Mouse (Mus musculus): ENCODE data around the gene Supt3. TPM values are rescaled to one million over a fixed set of nuclear protein-coding genes. Genes with fewer than 3 reads are reported as not detected.
A peak's percentile ranks its signal among the peaks of the same experiment; 100 is the strongest.

The Supt3 gene
- 19.0 and 24.0 TPM in 2 replicates for total RNA-seq (2017)

DNA sequence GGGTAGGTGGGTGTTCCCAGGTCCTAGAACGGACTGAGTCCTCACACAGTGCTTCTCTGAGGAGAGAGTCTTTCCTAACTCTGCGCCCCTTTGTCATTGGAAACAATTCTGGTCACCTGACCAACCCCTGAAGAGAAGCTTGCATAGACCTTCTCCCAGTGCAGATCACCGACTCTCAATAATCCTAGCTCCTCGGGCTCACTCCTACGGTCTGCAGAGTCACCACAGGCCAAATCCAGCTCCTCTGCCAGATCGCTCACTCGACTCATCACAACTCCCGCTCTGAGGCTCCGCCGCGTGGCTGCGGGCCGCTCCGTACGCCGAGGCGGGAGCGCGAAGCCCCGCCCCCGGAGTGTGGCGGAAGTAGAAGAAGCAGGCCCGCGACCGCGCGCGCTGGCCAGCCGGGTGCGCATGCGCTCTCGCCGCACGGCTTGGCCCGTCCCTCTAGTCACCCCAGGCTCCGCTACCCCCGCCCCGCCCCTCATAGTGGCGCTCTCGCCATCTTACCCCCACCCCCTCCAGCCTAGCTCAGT, at the start of gene Supt3:
Gene Supt3 (plus strand): TSS at position 415 of the 533 bp plus-strand sequence.
- ATAC-seq (replicated peaks in 1 of 2; ENCODE audit: insufficient read depth in 1 of 2, low FRiP score in 2 of 2, low TSS enrichment in 1 of 2, low read depth in 1 of 2, poor library complexity in 2 of 2, severe bottlenecking in 2 of 2): peak; percentile 69 to 90

DNA sequence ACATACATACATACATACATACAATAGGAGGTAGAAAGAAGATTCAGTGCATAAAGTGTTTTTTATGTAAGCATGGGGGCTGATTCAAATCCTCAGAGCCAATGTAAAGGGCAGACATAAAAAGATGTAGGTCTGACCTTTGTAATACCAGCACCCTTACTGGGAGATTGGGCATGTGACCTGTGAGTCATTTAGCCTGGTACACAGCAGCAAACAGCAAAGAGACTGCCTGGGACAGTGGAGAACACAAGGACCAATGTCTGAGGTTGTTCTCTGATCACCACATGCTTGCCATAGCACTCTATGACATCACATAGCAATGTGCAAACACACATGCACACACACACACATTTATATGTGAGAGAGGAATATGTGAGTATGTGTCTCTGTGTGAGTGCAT, 49.3 kb upstream of the Supt3 start:
- no peak for ATAC-seq (replicated peaks in 1 of 2; ENCODE audit: insufficient read depth in 1 of 2, low FRiP score in 2 of 2, low TSS enrichment in 1 of 2, low read depth in 1 of 2, poor library complexity in 2 of 2, severe bottlenecking in 2 of 2)

DNA sequence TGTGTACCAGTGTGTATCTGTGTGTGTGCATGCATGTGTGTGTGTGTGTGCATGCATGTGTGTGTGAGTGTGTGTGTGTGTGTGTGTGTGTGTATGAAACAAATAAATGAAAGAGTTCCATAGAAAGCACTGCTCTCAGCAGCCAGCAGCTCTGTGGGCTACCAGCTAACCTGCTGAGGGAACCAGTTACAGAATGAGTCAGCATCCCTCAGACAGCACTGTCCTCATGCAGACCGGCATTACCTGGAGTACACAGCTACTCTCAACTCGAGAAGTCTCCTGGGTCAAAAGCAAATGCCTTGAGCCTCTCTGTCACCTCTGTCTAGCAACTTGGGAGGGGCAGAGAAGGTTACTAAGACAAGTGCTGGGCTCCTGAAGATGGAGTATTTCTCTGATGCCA, 48.5 kb upstream of the Supt3 start:
- ATAC-seq (replicated peaks in 1 of 2; ENCODE audit: insufficient read depth in 1 of 2, low FRiP score in 2 of 2, low TSS enrichment in 1 of 2, low read depth in 1 of 2, poor library complexity in 2 of 2, severe bottlenecking in 2 of 2): no peak; a peak in 2 of 4 replicates

DNA sequence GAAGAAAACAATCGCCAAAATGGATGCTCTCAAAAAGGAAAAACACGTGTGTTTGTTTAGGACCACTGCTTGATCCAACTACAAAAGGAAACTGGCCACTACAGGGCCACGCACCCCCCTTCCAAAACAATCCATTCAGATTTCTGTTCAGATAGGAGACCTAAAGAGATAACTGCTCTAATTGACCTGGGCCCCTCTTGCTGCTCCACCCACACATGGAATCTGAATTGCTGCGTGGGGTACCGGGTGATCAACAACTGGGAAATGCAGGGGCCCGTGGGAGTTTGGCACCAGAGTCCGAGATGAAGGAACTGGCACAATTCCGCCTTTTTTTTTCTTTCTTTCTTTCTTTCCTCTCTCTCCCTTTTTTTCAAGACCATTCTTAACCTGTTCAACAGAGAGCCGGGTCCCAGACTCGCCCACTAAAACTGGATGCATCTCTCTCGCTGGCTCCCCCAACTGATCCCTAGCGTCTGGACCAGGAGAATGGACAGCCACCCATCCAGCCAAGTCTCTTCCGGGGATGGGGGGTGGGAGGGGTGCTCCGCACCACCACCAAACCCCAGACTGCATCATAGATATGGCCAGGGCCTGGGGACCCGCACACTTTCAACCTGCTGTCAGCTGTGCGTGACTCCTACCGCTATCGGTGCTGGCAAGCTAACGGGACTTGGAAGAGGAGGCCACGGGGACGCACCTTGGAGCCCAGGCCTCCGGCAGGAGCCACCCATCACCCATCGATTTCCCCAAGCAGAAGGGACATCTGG, 43.2 kb upstream of the Supt3 start:
- ATAC-seq (replicated peaks in 1 of 2; ENCODE audit: insufficient read depth in 1 of 2, low FRiP score in 2 of 2, low TSS enrichment in 1 of 2, low read depth in 1 of 2, poor library complexity in 2 of 2, severe bottlenecking in 2 of 2): no peak

DNA sequence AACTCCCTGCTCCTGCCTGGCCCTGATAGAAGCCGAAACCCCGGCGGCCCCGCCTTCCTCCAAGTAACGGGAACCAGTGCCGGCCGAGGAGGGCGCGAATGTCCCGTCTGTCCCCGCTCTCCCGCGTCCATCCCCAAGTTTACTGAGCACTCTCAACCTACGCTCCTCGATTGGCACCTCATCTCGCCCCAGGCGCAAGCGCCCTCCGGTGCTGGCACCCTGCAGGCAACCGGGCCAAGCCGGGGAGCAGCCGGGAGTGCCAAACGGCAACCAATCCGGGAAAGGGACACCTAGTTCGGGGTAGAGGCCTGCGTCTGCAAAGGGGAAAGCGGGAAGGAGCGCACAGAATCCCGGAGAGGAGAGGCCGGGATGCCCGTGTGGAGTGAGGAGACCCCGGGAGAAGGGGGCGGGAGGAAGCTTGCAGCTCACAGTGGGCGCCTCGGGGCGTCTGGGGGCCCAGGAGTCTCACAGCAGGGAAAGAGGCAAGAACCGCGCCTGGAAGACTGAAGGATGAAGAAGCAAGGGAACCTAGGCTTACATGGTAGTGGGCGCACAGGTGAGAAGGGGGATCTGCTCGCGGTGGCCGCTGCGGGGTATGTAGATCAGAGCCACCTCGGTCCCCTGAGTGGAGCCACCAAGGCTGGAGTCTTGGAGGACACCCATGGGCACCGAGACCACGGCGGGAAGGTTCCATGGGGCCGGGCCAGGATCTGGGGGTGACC, 42.3 kb upstream of the Supt3 start:
- ATAC-seq (replicated peaks in 1 of 2; ENCODE audit: insufficient read depth in 1 of 2, low FRiP score in 2 of 2, low TSS enrichment in 1 of 2, low read depth in 1 of 2, poor library complexity in 2 of 2, severe bottlenecking in 2 of 2): peak in 1 of 2 experiments; percentile 33; a peak in 2 of 4 replicates

DNA sequence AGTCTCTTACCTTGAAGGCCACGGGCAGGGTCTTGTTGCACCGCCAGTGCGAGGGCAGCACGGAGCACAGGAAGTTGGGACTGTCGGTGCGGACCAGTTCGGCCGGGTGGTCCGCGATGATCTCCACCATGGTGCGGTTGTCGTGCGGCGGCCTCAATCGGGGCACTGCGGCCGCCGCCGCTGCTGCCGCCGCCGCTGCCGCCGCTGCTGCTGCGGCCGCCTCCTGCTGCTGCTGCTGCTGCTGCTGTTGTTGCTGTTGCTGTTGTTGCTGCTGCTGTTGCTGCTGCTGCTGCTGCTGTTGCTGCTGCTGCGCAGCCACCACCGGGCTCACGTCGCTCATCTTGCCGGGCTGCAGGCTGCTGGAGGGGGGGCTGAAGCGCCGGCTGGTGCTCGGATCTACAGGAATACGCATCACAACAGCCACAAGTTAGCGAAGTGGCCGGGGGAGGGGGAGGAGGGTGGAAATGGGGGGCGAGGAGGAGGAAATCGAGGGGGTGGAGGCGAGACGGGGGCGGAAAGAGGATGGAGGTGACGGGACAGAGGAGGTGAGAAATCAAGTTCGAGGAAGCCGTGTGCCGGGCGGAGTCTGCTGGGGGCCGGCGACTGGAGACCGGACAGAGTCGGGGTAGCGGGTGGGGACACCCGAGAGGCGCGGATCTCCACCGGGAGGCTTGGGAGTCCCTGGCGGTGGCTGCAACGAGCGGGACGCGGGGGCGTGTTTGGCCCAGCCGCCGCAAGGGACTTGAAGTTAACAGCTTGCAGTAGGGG, 41.5 kb upstream of the Supt3 start:
- peak; percentile 7 to 29; a peak in 2 of 4 replicates for ATAC-seq (replicated peaks in 1 of 2; ENCODE audit: insufficient read depth in 1 of 2, low FRiP score in 2 of 2, low TSS enrichment in 1 of 2, low read depth in 1 of 2, poor library complexity in 2 of 2, severe bottlenecking in 2 of 2)

DNA sequence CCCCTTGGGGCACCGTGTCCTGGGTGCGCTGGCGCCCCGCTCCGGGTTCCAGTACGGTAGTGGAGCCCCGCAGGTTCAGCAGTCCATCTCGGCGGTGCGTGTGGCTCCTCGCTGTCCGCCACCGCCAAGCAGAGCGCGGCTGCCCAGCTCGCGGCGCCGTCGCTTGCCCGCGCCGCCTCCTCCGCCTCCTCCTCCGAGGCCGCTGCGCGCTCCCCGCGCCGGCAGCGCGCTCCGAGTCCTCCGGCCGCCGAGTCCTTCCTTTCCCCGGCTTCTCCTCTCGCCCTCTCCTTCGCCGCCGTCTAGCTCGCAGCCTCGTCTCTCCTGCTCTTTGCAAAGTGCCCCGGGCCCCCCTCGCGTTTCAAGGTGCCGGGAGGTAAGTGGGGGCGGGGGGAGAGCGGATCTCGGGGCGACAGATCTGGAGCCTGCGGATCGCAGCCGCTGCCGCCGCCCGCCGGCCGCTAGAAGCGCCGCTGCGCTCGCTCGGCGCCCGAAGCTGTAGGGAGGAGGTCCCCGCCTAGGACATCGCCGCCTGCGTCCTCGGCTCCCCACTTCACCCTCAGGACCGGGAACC, 40.9 kb upstream of the Supt3 start:
- peak; percentile 15 to 38; a peak in 3 of 4 replicates for ATAC-seq (replicated peaks in 1 of 2; ENCODE audit: insufficient read depth in 1 of 2, low FRiP score in 2 of 2, low TSS enrichment in 1 of 2, low read depth in 1 of 2, poor library complexity in 2 of 2, severe bottlenecking in 2 of 2)

DNA sequence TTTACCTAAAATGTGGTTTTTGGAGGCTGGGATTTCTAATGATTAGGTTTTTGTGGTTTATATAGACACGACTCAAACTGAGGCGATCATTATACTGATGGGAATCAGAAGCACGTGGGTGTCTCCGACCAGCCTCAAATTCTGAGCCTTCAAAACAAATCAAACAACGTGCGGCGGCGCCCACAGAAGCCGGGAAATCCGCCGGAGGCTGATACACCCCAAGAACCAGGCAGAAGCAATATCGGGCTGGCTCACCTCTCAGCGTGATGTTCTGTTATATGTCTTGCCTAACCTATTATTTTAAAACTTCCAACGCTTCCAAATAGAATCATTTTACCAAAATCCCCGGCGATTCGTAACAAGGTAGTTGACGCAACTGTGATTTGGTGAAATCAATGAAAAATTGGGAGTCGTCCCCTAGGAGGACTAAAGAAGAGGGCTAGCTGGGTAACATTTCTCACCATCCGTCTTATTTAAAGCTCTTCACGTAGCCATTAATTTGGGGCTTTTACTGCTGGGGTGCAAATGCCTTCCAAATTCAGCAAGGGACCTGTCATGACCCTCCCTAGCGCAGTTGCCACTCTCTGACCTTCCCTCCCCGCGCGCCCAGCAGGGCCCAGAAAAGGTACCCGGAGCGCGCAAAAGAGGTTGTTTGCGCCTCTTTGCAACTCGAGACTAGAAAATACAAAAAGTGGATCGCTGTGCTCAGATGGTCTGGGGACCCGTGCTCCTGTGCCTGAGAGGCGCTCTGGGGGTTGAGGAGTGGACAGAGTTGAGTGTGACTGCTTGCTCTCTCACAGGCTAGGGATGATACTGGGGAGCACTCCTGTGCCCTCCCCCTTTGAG, 39.5 kb upstream of the Supt3 start:
- ATAC-seq (replicated peaks in 1 of 2; ENCODE audit: insufficient read depth in 1 of 2, low FRiP score in 2 of 2, low TSS enrichment in 1 of 2, low read depth in 1 of 2, poor library complexity in 2 of 2, severe bottlenecking in 2 of 2): no peak

DNA sequence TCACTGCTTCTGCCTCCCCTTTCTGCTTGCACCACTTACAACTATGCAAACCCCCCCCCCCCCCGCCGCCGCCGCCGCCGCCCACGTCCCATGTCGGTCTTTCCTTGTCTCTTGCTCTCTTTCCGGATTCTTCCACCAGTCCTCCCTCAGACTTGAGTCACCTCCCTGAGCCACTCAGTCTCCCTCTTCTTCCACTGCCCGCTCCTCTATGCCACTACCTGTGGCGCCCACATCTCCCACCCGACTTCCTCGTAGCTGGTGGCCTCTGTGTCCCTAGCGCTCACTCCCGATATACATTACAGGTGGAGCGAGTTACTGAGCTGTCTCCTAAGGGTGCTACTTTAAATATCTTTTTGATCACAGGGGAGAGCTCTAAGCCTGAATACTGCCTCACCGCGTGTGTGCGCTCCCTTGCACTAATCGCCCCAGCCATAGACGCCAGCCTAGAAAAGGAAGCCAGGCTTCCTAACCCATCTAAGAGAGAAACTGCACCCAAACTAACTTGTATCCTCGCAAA, 38.8 kb upstream of the Supt3 start:
- no peak for ATAC-seq (replicated peaks in 1 of 2; ENCODE audit: insufficient read depth in 1 of 2, low FRiP score in 2 of 2, low TSS enrichment in 1 of 2, low read depth in 1 of 2, poor library complexity in 2 of 2, severe bottlenecking in 2 of 2)

DNA sequence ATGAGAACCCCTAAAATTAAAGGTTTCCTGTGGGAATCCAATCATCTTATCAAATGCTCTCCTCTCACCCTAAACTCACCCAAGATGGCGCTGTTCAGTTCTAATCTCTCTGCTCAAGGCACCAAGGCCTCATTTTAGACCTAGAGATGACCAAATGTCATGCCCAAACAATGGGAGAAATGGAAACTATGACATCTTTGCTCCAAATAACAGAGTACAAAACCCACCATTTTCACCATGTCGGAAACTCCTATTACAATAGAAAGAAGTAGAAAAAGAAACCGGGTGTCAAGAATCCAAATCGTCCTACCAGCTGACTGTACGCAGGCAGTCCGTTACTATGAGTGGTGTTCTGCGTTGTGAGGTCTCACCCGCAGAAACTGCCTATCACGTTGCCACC, 34.7 kb upstream of the Supt3 start:
- no peak for ATAC-seq (replicated peaks in 1 of 2; ENCODE audit: insufficient read depth in 1 of 2, low FRiP score in 2 of 2, low TSS enrichment in 1 of 2, low read depth in 1 of 2, poor library complexity in 2 of 2, severe bottlenecking in 2 of 2)

DNA sequence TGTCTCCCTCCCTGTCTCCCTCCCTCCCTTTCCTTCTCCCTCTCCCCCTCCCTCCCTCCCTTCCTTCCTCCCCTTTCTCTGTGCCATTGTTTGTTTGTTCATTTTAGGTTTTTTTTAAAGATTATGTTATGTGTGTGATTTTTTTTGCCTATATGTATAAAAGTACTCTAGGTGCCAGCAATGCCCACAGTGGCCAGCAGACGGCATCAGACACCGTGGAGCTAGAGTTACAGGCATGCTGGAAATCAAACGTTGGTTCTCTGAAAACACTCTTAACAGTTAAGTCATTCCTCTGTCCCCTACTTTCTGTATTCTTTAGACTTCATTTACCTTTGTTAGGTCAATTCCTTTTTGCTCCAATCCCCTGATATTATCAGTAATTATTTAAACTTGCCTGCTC, 33.2 kb upstream of the Supt3 start:
- no peak for ATAC-seq (replicated peaks in 1 of 2; ENCODE audit: insufficient read depth in 1 of 2, low FRiP score in 2 of 2, low TSS enrichment in 1 of 2, low read depth in 1 of 2, poor library complexity in 2 of 2, severe bottlenecking in 2 of 2)

DNA sequence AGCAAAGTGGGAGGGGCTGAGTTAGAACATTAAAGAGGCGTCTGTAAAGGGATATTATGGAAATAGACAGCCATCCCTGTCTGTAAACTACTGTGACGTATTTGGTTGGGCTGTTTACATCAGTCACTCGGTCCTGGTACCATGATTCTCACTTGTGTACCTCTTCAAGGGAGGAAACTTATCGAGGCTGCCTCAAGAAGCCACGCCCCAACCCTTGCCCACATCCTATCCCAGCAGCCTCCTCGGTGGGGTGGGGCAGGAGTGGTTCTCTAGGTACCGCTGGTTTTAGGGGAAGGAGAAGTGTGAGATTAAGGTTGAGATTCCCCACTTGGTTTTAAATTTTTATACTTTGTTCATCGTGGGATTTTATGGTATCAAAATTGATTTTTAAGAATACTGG, 31.6 kb upstream of the Supt3 start:
- ATAC-seq (replicated peaks in 1 of 2; ENCODE audit: insufficient read depth in 1 of 2, low FRiP score in 2 of 2, low TSS enrichment in 1 of 2, low read depth in 1 of 2, poor library complexity in 2 of 2, severe bottlenecking in 2 of 2): no peak

DNA sequence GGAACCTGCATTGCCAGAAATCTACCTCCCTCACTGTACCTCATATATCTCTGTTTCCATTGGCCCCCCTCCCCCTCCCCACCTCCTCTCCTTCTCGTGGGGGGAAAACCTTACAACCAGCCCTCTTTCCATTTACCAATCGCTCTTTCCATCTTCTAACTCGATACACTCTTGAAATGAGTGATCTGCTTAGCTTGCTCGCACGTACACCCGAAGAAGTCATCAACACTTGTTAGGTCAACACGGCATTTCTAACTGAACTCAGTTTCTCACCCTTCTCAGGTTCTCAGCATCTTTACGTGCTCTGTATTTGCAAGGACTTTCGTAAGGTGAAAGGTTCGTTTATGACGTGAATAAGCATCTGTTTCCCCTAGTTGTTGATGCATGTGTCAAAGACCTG, 10.6 kb upstream of the Supt3 start:
- ATAC-seq (replicated peaks in 1 of 2; ENCODE audit: insufficient read depth in 1 of 2, low FRiP score in 2 of 2, low TSS enrichment in 1 of 2, low read depth in 1 of 2, poor library complexity in 2 of 2, severe bottlenecking in 2 of 2): no peak

DNA sequence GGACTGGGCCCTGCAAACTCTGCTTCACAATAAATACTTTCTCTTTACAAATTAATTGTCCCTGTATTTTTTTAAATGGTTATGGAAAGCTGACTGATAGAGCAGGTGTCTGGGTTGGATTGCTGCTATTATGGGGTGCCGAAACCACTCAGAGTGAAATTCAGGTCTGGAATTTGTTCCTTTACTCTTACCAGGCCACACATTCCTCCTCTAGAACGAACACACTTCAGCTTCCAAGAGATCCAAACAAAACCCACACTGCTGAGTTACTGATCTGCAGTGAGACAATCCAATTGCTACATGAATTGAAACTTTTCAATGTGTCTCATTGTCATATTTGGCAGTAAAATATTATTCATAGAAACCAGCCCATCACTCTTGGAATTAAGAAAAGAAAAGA, 10.0 kb upstream of the Supt3 start:
- ATAC-seq (replicated peaks in 1 of 2; ENCODE audit: insufficient read depth in 1 of 2, low FRiP score in 2 of 2, low TSS enrichment in 1 of 2, low read depth in 1 of 2, poor library complexity in 2 of 2, severe bottlenecking in 2 of 2): no peak

DNA sequence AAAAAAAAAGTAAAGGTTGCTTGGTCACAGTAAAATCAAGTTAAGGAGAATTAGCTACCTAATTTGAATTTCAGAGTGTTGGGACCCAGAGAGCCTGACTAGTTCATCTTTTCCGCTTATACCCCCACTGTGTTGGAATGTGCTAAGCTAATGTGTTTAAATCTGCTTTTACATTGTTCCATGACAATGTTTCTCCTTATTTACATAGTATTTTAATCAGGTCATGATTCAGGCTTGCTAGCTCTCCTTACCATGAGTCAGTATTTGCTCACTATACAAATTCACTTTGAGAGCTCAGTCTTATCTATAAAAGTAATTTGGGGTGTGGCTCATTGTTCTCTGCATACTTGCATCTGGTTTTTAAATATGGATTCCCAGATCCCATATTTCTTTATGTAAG, 9.6 kb upstream of the Supt3 start:
- no peak for ATAC-seq (replicated peaks in 1 of 2; ENCODE audit: insufficient read depth in 1 of 2, low FRiP score in 2 of 2, low TSS enrichment in 1 of 2, low read depth in 1 of 2, poor library complexity in 2 of 2, severe bottlenecking in 2 of 2)

DNA sequence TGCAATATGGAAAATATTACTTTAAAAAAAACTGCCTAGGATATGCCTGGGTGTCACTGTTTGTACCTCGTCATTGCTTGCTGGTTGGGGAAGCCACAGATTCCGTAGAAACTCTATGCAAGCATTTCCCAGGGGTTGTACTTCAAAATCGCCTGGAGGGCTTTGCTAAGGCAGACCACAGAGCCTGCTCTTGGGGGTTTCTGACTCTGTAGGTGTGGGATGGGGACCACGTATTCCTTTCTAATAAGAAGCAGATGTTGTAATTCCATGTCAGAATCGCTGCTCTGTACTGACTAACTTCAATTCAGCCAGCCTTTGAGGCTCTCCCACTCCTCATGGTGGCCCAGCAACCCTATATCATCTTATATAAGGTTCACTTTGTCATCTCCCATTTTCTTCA, 8.4 kb upstream of the Supt3 start:
- ATAC-seq (replicated peaks in 1 of 2; ENCODE audit: insufficient read depth in 1 of 2, low FRiP score in 2 of 2, low TSS enrichment in 1 of 2, low read depth in 1 of 2, poor library complexity in 2 of 2, severe bottlenecking in 2 of 2): no peak

DNA sequence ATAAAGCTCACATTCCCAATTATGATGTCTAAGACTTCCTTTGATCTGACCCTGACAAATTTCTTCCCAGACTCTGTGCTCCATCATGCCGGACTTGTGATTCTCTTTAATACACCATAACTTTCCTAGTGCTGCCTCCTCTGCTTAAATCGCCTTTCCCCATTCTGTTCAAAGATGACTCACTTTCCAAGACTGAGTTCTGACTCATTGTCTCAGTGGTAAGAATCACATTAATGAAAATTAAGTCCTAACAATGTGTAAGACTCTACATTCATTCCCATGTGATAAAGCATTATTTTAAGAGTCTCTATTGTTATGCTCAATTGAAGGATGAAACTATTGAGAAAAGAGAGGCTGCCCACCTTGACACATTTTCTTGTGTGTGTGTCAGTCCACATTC, 6.1 kb upstream of the Supt3 start:
- no peak for ATAC-seq (replicated peaks in 1 of 2; ENCODE audit: insufficient read depth in 1 of 2, low FRiP score in 2 of 2, low TSS enrichment in 1 of 2, low read depth in 1 of 2, poor library complexity in 2 of 2, severe bottlenecking in 2 of 2)

Data from hematopoietic stem cell, adult 5-6 weeks (primary cell).